Mouse (Mus musculus) bone marrow macrophage, adult 2 months (primary cell): ENCODE results near the gene Cdhr2. TPM values are rescaled to one million over a fixed set of nuclear protein-coding genes. Genes with fewer than 3 reads are reported as not detected.

Experiments used
- H3K27ac ChIP-seq: 2 replicates; pipeline ENCODE4 v1.5.1; 2012; ENCODE audit warnings: low read depth, low read length; ENCODE audit not compliant: insufficient read depth
- H3K4me1 ChIP-seq: 2 replicates; pipeline ENCODE4 v1.6.1; 2012; ENCODE audit warnings: low read length; ENCODE audit not compliant: control insufficient read depth, insufficient read depth
- H3K4me3 ChIP-seq: 2 replicates; pipeline ENCODE4 v1.5.1; 2012; ENCODE audit warnings: mild to moderate bottlenecking, low read length, moderate library complexity; ENCODE audit not compliant: insufficient read depth
- CTCF ChIP-seq: IDR thresholded peaks from 2 replicates; pipeline ENCODE4 v1.5.1; 2012; ENCODE audit warnings: low read depth, mild to moderate bottlenecking, low read length, moderate library complexity
- POLR2A ChIP-seq: IDR thresholded peaks from 2 replicates; pipeline ENCODE4 v1.6.1; 2012; ENCODE audit warnings: mild to moderate bottlenecking, low read depth, low read length, borderline replicate concordance
- polyA plus RNA-seq: library from polyadenylated mRNA; stranded (reverse); fragments of >200 nt; gene quantifications from 2 replicates; pipeline ENCODE4 v1.2.4, GENCODE M21; 2012; ENCODE audit not compliant: missing spikeins, insufficient read depth, insufficient read length

Gene Cdhr2
- polyA plus RNA-seq, 1 experiment, result not detected

- H3K27ac ChIP-seq, result no peak overlapping the region
- no peak overlapping the region for H3K4me3 ChIP-seq
- peaks cover 13% of the 10 kb centered on the region for H3K4me1 ChIP-seq
- TF ChIP-seq POLR2A, result no peak
- no peak for TF ChIP-seq CTCF
Observed at GRCm38 (mm10) chr13:54683301-54683700, 18.0 kb upstream of the Cdhr2 start.

GRCm38 (mm10) chr13:54684140-54684896, 16.9 kb upstream of the Cdhr2 start:
- no peak overlapping the region for H3K4me3 ChIP-seq
- no peak overlapping the region for H3K27ac ChIP-seq

GRCm38 (mm10) chr13:54685174-54685573, 16.1 kb upstream of the Cdhr2 start:
- Histone ChIP-seq H3K27ac (no peak overlapping the region), H3K4me1 (peaks cover 14% of the 10 kb centered on the region), H3K4me3 (no peak overlapping the region)
- no peak for TF ChIP-seq POLR2A
- TF ChIP-seq CTCF, result peak; percentile 31; the same call in 1 of the 2 replicates

More at GRCm38 (mm10) chr13:54684140-54684896, 16.9 kb upstream of the Cdhr2 start:
- TF ChIP-seq POLR2A, result no peak
- TF ChIP-seq CTCF, result no peak
- H3K4me1 ChIP-seq, result peaks cover 13% of the 10 kb centered on the region

GRCm38 (mm10) chr13:54686139-54687053, 14.9 kb upstream of the Cdhr2 start:
- Histone ChIP-seq H3K4me1 (peaks cover 26% of the 10 kb centered on the region), H3K4me3 (peak overlapping the region; percentile 86)
- TF ChIP-seq CTCF (no peak), POLR2A (no peak)

GRCm38 (mm10) chr13:54687096-54687495, 14.2 kb upstream of the Cdhr2 start:
- H3K27ac ChIP-seq, result peak overlapping the region; percentile 83
- H3K4me1 ChIP-seq, result peaks cover 33% of the 10 kb centered on the region
- TF ChIP-seq POLR2A, result no peak
- TF ChIP-seq CTCF, result no peak
- H3K4me3 ChIP-seq, result peak overlapping the region; percentile 86

More at GRCm38 (mm10) chr13:54686139-54687053, 14.9 kb upstream of the Cdhr2 start:
- peak overlapping the region; percentile 70 for H3K27ac ChIP-seq

- Histone ChIP-seq H3K27ac (peak overlapping the region; percentile 90), H3K4me1 (peaks cover 34% of the 10 kb centered on the region), H3K4me3 (peak overlapping the region; percentile 86)
- TF ChIP-seq CTCF (no peak), POLR2A (no peak)
Observed at GRCm38 (mm10) chr13:54687575-54688424, 13.5 kb upstream of the Cdhr2 start.

- TF ChIP-seq CTCF (no peak), POLR2A (no peak)
- peaks cover 29% of the 10 kb centered on the region for H3K4me1 ChIP-seq
- no peak overlapping the region for H3K27ac ChIP-seq
Observed at GRCm38 (mm10) chr13:54690151-54690740, 11.0 kb upstream of the Cdhr2 start.

GRCm38 (mm10) chr13:54691737-54692136, 9.5 kb upstream of the Cdhr2 start:
- H3K27ac ChIP-seq, result no peak overlapping the region; the same call in 1 of the 2 replicates
- peak overlapping the region; percentile 93 for H3K4me3 ChIP-seq
- H3K4me1 ChIP-seq, result peaks cover 23% of the 10 kb centered on the region
- TF ChIP-seq CTCF (no peak), POLR2A (no peak)

More at GRCm38 (mm10) chr13:54690151-54690740, 11.0 kb upstream of the Cdhr2 start:
- H3K4me3 ChIP-seq, result no peak overlapping the region
